Mouse (Mus musculus): ENCODE data around the gene Dcaf17. TPM values are rescaled to one million over a fixed set of nuclear protein-coding genes. Genes with fewer than 3 reads are reported as not detected.
A peak's percentile ranks its signal among the peaks of the same experiment; 100 is the strongest.

Gene Dcaf17
- polyA plus RNA-seq (2012; rRNA removed): 2.8 and 2.9 TPM in 2 replicates

DNA sequence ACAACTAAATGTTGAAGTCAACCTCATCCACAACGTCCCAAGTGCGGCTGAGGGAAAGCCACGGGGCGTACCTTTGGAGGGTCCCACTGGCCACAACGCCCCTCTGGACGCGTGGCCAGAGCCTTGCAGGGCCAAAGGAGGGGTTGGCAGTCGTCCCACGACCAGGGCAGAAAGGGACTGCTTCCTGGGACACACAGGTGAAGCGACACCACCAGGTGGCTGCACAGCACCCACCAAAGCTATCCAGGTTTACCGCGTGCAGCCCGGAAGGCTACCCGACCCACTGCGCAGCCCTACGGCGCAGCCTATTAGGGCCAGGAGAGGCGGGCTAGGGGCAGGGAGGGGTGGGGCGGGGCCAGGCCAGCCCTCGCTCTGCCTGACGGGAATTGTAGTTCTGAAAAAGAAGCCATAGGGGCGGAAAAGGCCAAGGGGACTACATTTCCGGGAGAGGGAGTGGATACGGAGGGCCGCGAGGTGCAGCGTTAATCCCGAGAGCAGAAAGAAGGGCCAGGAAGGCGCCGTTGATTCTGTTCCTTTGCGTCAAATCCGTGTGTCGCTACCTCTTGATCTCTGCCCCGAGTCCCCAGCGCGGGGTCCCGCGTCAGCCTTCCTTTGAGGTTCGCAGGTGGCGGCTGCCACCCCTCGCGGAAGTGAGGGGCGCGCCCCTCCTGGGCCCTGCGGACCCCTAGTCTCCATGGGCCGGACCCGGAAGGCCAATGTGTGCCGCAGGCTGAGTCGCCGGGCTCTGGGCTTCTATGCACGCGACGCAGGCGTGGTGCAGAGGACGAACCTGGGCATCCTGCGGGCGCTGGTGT is at the start of gene Dcaf17, which contains the start of gene Mettl8:
Dcaf17 (plus strand) TSS at position 29 of the 815 bp plus-strand sequence.
Mettl8 (minus strand) TSS at position 284 of the 815 bp plus-strand sequence.
- H3K27me3 ChIP-seq (ENCODE audit: control insufficient read depth, insufficient read depth, low read length): no peaks in the 10 kb centered on the region
- TF ChIP-seq POLR2A (IDR thresholded peaks at IDR 0.05; ENCODE audit: low read depth, low read length) (peak; percentile 84), CTCF (IDR thresholded peaks at IDR 0.05; ENCODE audit: extremely low read depth, insufficient read depth, insufficient read length, insufficient replicate concordance) (no peak)
- peak within 1 kb of the TSS; percentile 95 for H3K4me3 ChIP-seq (ENCODE audit: extremely low read depth, insufficient read depth, insufficient read length)
- peaks cover 2% of the 10 kb centered on the region for H3K4me1 ChIP-seq (ENCODE audit: control insufficient read depth, insufficient read depth, insufficient read length)
- under 1% methylated on average over 57 of the region's 57 CpGs for WGBS
- H3K36me3 ChIP-seq (ENCODE audit: control insufficient read depth, insufficient read depth, low read length): peaks cover 4% of the 10 kb centered on the region
- peak; percentile 92 to 94 for DNase-seq (ENCODE audit: low read depth in 1 of 2, low spot score in 2 of 2)
- peak within 1 kb of the TSS; percentile 96 for H3K27ac ChIP-seq (ENCODE audit: insufficient read depth, low read length)

DNA sequence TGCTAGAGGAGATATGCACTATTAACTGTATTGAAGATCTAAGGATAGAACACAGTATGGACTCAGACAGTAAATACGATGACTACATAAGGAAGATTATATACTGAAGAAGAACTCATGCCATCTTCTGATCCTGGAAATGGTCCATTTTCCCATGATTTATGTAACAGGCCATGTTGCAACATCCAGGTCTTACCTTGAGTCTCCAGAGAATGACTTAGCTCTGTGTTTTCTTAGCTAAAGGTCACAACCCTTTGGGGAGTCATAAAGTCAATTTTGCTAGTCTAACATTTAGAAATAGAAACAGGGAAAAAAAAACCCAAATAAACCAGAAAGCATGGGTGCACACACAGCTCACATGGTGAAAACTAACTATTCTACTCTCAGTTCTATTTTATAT is 43.3 kb upstream of the Dcaf17 start:
- 83% methylated on average over 1 of the region's 1 CpGs for WGBS
- Histone ChIP-seq H3K4me1 (ENCODE audit: control insufficient read depth, insufficient read depth, insufficient read length) (no peaks in the 10 kb centered on the region), H3K4me3 (ENCODE audit: extremely low read depth, insufficient read depth, insufficient read length) (no peak overlapping the region), H3K27me3 (ENCODE audit: control insufficient read depth, insufficient read depth, low read length) (no peaks in the 10 kb centered on the region), H3K27ac (ENCODE audit: insufficient read depth, low read length) (no peak overlapping the region), H3K36me3 (ENCODE audit: control insufficient read depth, insufficient read depth, low read length) (no peaks in the 10 kb centered on the region)
- TF ChIP-seq CTCF (IDR thresholded peaks at IDR 0.05; ENCODE audit: extremely low read depth, insufficient read depth, insufficient read length, insufficient replicate concordance) (no peak), POLR2A (IDR thresholded peaks at IDR 0.05; ENCODE audit: low read depth, low read length) (no peak)
- no peak for DNase-seq (ENCODE audit: low read depth in 1 of 2, low spot score in 2 of 2)

DNA sequence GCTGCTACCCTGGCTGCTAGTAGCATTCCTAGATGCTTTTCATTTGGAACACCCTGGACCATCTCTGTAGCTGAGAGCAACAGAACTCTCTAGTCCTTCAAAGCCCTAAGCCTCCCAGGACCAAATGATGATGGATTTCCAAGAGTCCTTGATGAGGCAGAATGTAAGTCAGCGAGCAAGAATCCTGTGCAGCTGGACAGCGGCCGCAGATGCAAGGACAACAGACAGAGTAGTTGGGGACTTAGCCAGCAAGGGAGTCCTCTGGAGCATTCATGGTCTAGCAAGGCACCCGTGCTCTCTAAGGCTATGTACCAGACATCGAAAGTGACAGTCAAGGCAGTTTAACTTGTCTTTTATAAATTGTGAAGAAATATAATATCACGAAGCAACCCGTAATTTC is 41.6 kb upstream of the Dcaf17 start:
- no peaks in the 10 kb centered on the region for H3K27me3 ChIP-seq (ENCODE audit: control insufficient read depth, insufficient read depth, low read length)
- no peak overlapping the region for H3K27ac ChIP-seq (ENCODE audit: insufficient read depth, low read length)
- no peak for TF ChIP-seq POLR2A (IDR thresholded peaks at IDR 0.05; ENCODE audit: low read depth, low read length)
- no peak for TF ChIP-seq CTCF (IDR thresholded peaks at IDR 0.05; ENCODE audit: extremely low read depth, insufficient read depth, insufficient read length, insufficient replicate concordance)
- 97% methylated on average over 7 of the region's 7 CpGs for WGBS
- H3K4me1 ChIP-seq (ENCODE audit: control insufficient read depth, insufficient read depth, insufficient read length): no peaks in the 10 kb centered on the region
- H3K36me3 ChIP-seq (ENCODE audit: control insufficient read depth, insufficient read depth, low read length): no peaks in the 10 kb centered on the region
- DNase-seq (ENCODE audit: low read depth in 1 of 2, low spot score in 2 of 2): no peak
- H3K4me3 ChIP-seq (ENCODE audit: extremely low read depth, insufficient read depth, insufficient read length): no peak overlapping the region

DNA sequence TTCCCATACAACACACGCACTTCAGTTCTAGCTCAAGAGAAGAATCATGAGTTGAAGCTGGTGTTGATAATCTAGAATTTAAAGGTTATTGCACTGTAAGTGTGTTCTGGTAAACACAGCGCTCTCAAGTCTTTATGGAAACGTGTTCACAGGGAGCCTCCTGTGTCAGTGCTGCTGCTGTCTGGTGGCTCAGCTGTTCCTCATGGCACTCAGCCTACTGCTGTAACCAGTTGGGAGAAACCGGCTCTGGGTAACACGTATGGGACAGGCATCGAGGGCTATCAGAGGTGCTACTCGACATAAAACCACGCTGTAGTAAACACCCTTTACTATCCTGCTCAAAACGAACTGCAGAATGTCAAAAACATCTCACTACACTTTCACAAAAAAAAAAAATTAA is 35.9 kb upstream of the Dcaf17 start:
- Histone ChIP-seq H3K4me1 (ENCODE audit: control insufficient read depth, insufficient read depth, insufficient read length) (0 out of 2 replicates have a peak, but pooled peaks cover 4% of the 10 kb centered on the region), H3K4me3 (ENCODE audit: extremely low read depth, insufficient read depth, insufficient read length) (no peak overlapping the region), H3K27me3 (ENCODE audit: control insufficient read depth, insufficient read depth, low read length) (no peaks in the 10 kb centered on the region), H3K36me3 (ENCODE audit: control insufficient read depth, insufficient read depth, low read length) (no peaks in the 10 kb centered on the region), H3K27ac (ENCODE audit: insufficient read depth, low read length) (no peak overlapping the region)
- no peak for DNase-seq (ENCODE audit: low read depth in 1 of 2, low spot score in 2 of 2)
- WGBS: 94% methylated on average over 9 of the region's 9 CpGs
- TF ChIP-seq CTCF (IDR thresholded peaks at IDR 0.05; ENCODE audit: extremely low read depth, insufficient read depth, insufficient read length, insufficient replicate concordance): no peak

DNA sequence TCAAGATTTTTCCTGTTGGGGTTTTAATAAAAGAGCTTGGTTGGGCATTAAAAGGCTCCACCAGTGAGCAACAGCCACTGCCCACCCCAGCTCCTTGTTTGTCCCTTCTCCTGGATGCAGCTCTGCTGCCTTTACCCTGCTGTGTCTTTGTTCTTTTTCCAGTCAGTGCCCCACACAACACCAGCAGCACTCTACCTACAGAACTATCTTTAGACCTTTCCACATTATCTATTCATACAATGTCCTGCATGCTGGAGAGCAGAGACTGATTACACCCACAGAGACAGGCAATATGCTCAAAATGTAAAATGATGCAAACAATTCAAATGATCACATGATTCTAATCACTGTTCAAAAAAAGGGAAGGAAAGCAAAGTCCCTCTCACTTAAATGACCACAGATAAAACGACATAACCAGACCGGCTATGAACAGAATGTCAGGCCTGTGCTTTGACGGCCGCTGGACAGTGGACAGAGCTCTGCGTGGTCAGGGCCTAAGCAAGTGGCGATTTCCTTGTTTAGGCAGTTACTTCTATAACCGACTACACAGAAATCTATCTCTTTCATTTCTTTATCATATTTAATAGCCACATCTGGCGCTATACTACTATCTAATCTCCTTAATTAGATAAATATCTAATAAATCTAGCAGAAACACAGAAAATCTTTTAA is 35.3 kb upstream of the Dcaf17 start:
- Histone ChIP-seq H3K27ac (ENCODE audit: insufficient read depth, low read length) (no peak overlapping the region), H3K27me3 (ENCODE audit: control insufficient read depth, insufficient read depth, low read length) (no peaks in the 10 kb centered on the region), H3K36me3 (ENCODE audit: control insufficient read depth, insufficient read depth, low read length) (no peaks in the 10 kb centered on the region), H3K4me1 (ENCODE audit: control insufficient read depth, insufficient read depth, insufficient read length) (0 out of 2 replicates have a peak, but pooled peaks cover 4% of the 10 kb centered on the region), H3K4me3 (ENCODE audit: extremely low read depth, insufficient read depth, insufficient read length) (no peak overlapping the region)
- TF ChIP-seq POLR2A (IDR thresholded peaks at IDR 0.05; ENCODE audit: low read depth, low read length) (no peak), CTCF (IDR thresholded peaks at IDR 0.05; ENCODE audit: extremely low read depth, insufficient read depth, insufficient read length, insufficient replicate concordance) (no peak)
- no peak for DNase-seq (ENCODE audit: low read depth in 1 of 2, low spot score in 2 of 2)
- WGBS: 83% methylated on average over 8 of the region's 8 CpGs

DNA sequence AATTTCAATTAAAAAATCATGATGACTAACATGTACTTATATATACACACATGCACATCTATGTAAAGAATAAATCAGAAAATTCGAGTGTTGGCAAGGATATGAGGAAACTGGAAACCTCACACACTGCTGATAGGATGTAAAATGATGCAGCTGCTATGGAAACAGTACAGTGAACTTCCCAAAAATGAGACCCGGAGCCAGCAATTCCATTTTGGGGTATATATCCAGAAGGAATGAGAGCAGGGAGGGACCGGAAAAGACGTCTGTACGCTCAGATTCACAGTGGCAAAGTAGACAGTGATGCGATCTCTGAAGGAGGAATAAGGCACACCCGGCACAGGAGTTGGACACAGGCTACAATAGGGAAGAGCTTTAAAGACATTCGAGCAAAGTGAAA is 34.5 kb upstream of the Dcaf17 start:
- Histone ChIP-seq H3K36me3 (ENCODE audit: control insufficient read depth, insufficient read depth, low read length) (no peaks in the 10 kb centered on the region), H3K4me1 (ENCODE audit: control insufficient read depth, insufficient read depth, insufficient read length) (0 out of 2 replicates have a peak, but pooled peaks cover 4% of the 10 kb centered on the region), H3K27ac (ENCODE audit: insufficient read depth, low read length) (no peak overlapping the region), H3K4me3 (ENCODE audit: extremely low read depth, insufficient read depth, insufficient read length) (no peak overlapping the region), H3K27me3 (ENCODE audit: control insufficient read depth, insufficient read depth, low read length) (no peaks in the 10 kb centered on the region)
- DNase-seq (ENCODE audit: low read depth in 1 of 2, low spot score in 2 of 2): no peak
- 89% methylated on average over 8 of the region's 8 CpGs for WGBS
- TF ChIP-seq POLR2A (IDR thresholded peaks at IDR 0.05; ENCODE audit: low read depth, low read length) (no peak), CTCF (IDR thresholded peaks at IDR 0.05; ENCODE audit: extremely low read depth, insufficient read depth, insufficient read length, insufficient replicate concordance) (no peak)
